Mouse (Mus musculus): ENCODE results near the gene Kras. TPM values are rescaled to one million over a fixed set of nuclear protein-coding genes. Genes with fewer than 3 reads are reported as not detected.

Kras gene
- polyA plus RNA-seq, 1 experiment: 27.7 TPM

- no peaks in the 10 kb centered on the region for H3K4me1 ChIP-seq (ENCODE audit: control insufficient read depth, insufficient read depth, low read length)
- no peak for DNase-seq
- TF ChIP-seq CTCF (IDR thresholded peaks at IDR 0.05; ENCODE audit: insufficient read depth, low read length): no peak
- no peak for TF ChIP-seq POLR2A (IDR thresholded peaks at IDR 0.05; ENCODE audit: borderline replicate concordance, extremely low read depth, low read depth, low read length)
- 65% methylated on average over 1 of the region's 1 CpGs for WGBS
- H3K4me3 ChIP-seq (replicated peaks; ENCODE audit: extremely low read depth, low read depth, low read length): no peak overlapping the region
Observed at GRCm38 (mm10) chr6:145234391-145234790, 15.6 kb downstream of the Kras start.

- no peaks in the 10 kb centered on the region for H3K4me1 ChIP-seq (ENCODE audit: control insufficient read depth, insufficient read depth, low read length)
- no peak for DNase-seq
- TF ChIP-seq CTCF (IDR thresholded peaks at IDR 0.05; ENCODE audit: insufficient read depth, low read length) (no peak), POLR2A (IDR thresholded peaks at IDR 0.05; ENCODE audit: borderline replicate concordance, extremely low read depth, low read depth, low read length) (no peak)
- WGBS: 74% methylated on average over 3 of the region's 3 CpGs
- H3K4me3 ChIP-seq (replicated peaks; ENCODE audit: extremely low read depth, low read depth, low read length): no peak overlapping the region
Observed at GRCm38 (mm10) chr6:145226296-145226695, 23.7 kb downstream of the Kras start.

DNA sequence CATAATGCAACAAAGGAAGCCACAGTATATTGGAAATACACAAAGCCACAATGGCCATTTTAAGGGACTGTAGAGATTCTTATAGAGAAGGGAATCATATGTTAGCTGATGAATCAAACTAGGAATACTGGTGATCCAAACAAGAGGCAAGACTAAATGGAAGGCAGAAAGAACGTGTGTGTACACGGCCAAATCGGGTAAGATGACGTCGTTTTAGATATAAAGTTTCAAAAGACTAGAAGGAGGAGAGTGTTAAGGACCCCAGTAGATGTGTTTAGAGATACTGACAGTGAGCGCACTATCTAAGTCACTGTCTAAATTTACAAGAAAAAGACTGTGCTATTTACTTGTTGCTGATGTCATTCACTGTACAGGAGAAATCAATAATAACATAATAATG, 25.8 kb downstream of the Kras start:
- WGBS: 89% methylated on average over 6 of the region's 6 CpGs
- DNase-seq: no peak
- Histone ChIP-seq H3K4me1 (ENCODE audit: control insufficient read depth, insufficient read depth, low read length) (no peaks in the 10 kb centered on the region), H3K4me3 (replicated peaks; ENCODE audit: extremely low read depth, low read depth, low read length) (no peak overlapping the region)
- no peak for TF ChIP-seq POLR2A (IDR thresholded peaks at IDR 0.05; ENCODE audit: borderline replicate concordance, extremely low read depth, low read depth, low read length)
- TF ChIP-seq CTCF (IDR thresholded peaks at IDR 0.05; ENCODE audit: insufficient read depth, low read length): no peak

- no peak for DNase-seq
- Histone ChIP-seq H3K4me1 (ENCODE audit: control insufficient read depth, insufficient read depth, low read length) (no peaks in the 10 kb centered on the region; the same call in 1 of the 2 replicates), H3K4me3 (replicated peaks; ENCODE audit: extremely low read depth, low read depth, low read length) (no peak overlapping the region)
- 83% methylated on average over 3 of the region's 3 CpGs for WGBS
- no peak for TF ChIP-seq CTCF (IDR thresholded peaks at IDR 0.05; ENCODE audit: insufficient read depth, low read length)
- no peak for TF ChIP-seq POLR2A (IDR thresholded peaks at IDR 0.05; ENCODE audit: borderline replicate concordance, extremely low read depth, low read depth, low read length)
Observed at GRCm38 (mm10) chr6:145215826-145216225, 34.2 kb downstream of the Kras start.

- Histone ChIP-seq H3K4me1 (ENCODE audit: control insufficient read depth, insufficient read depth, low read length) (no peaks in the 10 kb centered on the region; the same call in 1 of the 2 replicates), H3K4me3 (replicated peaks; ENCODE audit: extremely low read depth, low read depth, low read length) (no peak overlapping the region)
- WGBS: 66% methylated on average over 2 of the region's 2 CpGs
- DNase-seq: no peak
- TF ChIP-seq CTCF (IDR thresholded peaks at IDR 0.05; ENCODE audit: insufficient read depth, low read length) (no peak), POLR2A (IDR thresholded peaks at IDR 0.05; ENCODE audit: borderline replicate concordance, extremely low read depth, low read depth, low read length) (no peak)
Observed at GRCm38 (mm10) chr6:145213916-145214315, 36.1 kb downstream of the Kras start.

DNA sequence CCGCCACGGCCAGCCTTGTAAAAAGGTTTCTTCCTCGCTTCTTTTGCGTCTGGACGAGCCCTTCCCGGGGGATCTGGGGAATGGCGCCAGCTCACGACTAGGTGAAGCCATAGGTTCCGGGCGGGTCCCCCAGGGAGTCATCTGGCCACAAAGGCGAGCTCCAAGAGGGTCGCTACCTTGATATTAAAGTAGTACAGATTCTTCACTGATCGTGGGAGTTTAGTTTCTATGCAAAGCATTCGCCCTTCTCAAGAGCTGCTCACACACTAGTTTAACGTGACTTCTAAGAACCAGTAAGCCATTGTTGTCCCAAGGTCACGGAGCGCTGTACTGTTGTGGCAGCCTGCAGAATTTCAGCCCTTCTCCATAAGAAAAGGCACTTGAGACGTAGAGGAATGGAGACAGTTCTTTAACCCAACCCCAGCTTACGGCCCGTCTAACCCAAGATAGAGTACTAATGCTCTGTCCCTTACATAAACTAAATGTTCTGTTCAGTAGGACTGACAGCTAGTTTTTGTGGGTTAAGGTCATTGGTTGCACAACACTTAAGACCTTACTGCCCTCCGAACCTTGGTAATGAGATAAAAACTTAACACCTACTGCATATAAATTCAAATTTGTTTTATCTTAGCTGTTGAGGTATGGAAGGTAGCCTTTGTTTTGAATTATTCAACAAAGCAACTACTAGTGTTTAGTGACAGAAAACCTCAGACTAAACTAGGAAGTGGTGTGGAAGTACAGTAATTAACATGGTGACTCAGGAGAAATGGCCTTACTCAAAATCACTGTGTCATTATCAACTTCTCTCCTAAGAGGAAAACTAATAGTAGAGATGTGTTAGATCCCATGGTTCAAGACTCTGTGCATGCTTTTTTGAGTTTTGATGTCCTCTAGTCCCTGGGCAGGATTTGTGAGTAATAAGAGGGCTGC, 38.4 kb downstream of the Kras start:
- 3% methylated on average over 21 of the region's 21 CpGs for WGBS
- Histone ChIP-seq H3K4me1 (ENCODE audit: control insufficient read depth, insufficient read depth, low read length) (no peaks in the 10 kb centered on the region; the same call in 1 of the 2 replicates), H3K4me3 (replicated peaks; ENCODE audit: extremely low read depth, low read depth, low read length) (peak overlapping the region; percentile 80)
- DNase-seq: no peak
- TF ChIP-seq CTCF (IDR thresholded peaks at IDR 0.05; ENCODE audit: insufficient read depth, low read length) (no peak), POLR2A (IDR thresholded peaks at IDR 0.05; ENCODE audit: borderline replicate concordance, extremely low read depth, low read depth, low read length) (no peak)

GRCm38 (mm10) chr6:145210816-145211338, 39.2 kb downstream of the Kras start, which contains the start of the genes Casc1 and Etfrf1:
TSS of gene Casc1 (minus strand) at chr6:145211005.
TSS of gene Etfrf1 (plus strand) at chr6:145211134.
- Histone ChIP-seq H3K4me3 (replicated peaks; ENCODE audit: extremely low read depth, low read depth, low read length) (peak within 1 kb of the TSS; percentile 84), H3K4me1 (ENCODE audit: control insufficient read depth, insufficient read depth, low read length) (no peaks in the 10 kb centered on the region; the same call in 1 of the 2 replicates)
- DNase-seq: peak; percentile 96
- under 1% methylated on average over 36 of the region's 36 CpGs for WGBS
- peak; percentile 93; the same call in 1 of the 2 replicates for TF ChIP-seq POLR2A (IDR thresholded peaks at IDR 0.05; ENCODE audit: borderline replicate concordance, extremely low read depth, low read depth, low read length)
- TF ChIP-seq CTCF (IDR thresholded peaks at IDR 0.05; ENCODE audit: insufficient read depth, low read length): no peak

DNA sequence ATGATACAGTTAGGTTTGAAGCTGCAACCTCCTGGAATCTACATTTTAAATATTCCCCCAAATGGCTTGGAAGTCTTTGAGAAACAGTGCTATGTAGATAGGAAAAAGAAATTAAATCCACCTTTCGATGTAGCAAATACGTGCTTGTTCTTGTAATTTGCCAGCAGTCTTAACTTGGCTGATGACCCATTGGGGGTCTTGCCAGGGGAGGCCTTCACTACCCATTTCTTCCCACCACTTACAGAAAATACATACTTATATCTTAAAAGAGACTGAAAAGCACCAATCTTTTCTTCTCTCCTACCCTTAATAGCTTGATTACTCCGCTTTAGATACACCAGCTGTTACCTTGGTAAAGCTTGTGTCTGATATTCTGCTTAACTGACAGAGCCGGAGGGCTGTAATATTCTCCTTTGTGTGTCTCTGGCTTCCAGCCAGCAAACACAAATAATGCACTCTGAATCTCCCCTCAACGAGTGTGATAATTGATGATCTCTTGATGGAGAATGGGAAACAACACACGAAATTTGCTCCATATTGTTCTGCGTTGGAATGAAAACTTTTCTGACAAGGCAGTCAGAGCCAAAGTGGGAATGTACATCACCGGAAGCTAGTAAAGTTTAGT, 39.9 kb downstream of the Kras start:
- WGBS: 29% methylated on average over 8 of the region's 8 CpGs
- Histone ChIP-seq H3K4me1 (ENCODE audit: control insufficient read depth, insufficient read depth, low read length) (no peaks in the 10 kb centered on the region; the same call in 1 of the 2 replicates), H3K4me3 (replicated peaks; ENCODE audit: extremely low read depth, low read depth, low read length) (peak overlapping the region; percentile 84)
- TF ChIP-seq CTCF (IDR thresholded peaks at IDR 0.05; ENCODE audit: insufficient read depth, low read length) (no peak), POLR2A (IDR thresholded peaks at IDR 0.05; ENCODE audit: borderline replicate concordance, extremely low read depth, low read depth, low read length) (no peak)
- DNase-seq: no peak

DNA sequence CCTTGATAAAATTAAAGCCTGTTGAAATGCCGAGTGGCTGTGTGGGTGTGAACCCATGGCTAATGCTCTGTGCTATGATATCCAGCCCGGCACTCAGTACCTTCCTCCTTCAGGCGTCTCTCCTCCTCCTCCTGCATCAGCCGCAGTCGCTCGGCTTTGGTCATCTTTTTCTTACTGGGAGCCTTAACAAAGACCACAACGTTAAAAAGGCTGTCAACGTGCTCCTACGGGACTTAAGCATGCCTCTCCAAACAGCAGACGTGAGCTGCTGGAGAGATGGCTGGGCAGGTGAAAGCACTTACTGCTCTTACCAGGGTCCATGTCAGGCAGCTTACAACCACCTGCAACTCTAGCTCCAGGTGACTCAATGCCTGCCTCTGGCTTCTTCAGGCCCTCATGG, 44.9 kb downstream of the Kras start:
- H3K4me3 ChIP-seq (replicated peaks; ENCODE audit: extremely low read depth, low read depth, low read length): no peak overlapping the region
- WGBS: 66% methylated on average over 10 of the region's 10 CpGs
- H3K4me1 ChIP-seq (ENCODE audit: control insufficient read depth, insufficient read depth, low read length): no peaks in the 10 kb centered on the region
- DNase-seq: no peak
- TF ChIP-seq CTCF (IDR thresholded peaks at IDR 0.05; ENCODE audit: insufficient read depth, low read length): no peak
- TF ChIP-seq POLR2A (IDR thresholded peaks at IDR 0.05; ENCODE audit: borderline replicate concordance, extremely low read depth, low read depth, low read length): no peak
